Mouse (Mus musculus) thymus, adult 2 months (tissue): Measurements from ENCODE around the gene Cntn5. TPM values are rescaled to one million over a fixed set of nuclear protein-coding genes. Genes with fewer than 3 reads are reported as not detected.

Experiments
- DNase-seq: peaks from one replicate; pipeline ENCODE4 v3.0.0; 2021
- H3K27ac ChIP-seq: fragments of 200-500 bp; 2 replicates; pipeline ENCODE4 v1.5.1; 2012; ENCODE audit warnings: low read length, control low read depth; ENCODE audit not compliant: control insufficient read depth, insufficient read depth
- H3K27me3 ChIP-seq: fragments of 200-500 bp; 2 replicates; pipeline ENCODE4 v1.6.1; 2012; ENCODE audit warnings: mild to moderate bottlenecking, low read length, moderate library complexity, mixed read lengths; ENCODE audit not compliant: control insufficient read depth, insufficient read depth
- H3K36me3 ChIP-seq: fragments of 200-500 bp; 2 replicates; pipeline ENCODE4 v1.6.1; 2012; ENCODE audit warnings: mild to moderate bottlenecking, low read length, moderate library complexity; ENCODE audit not compliant: control insufficient read depth, insufficient read depth
- H3K4me1 ChIP-seq: fragments of 200-500 bp; replicated peaks from 2 replicates; pipeline ENCODE4 v1.6.1; 2012; ENCODE audit warnings: low read length; ENCODE audit not compliant: control insufficient read depth, insufficient read depth
- H3K4me3 ChIP-seq: fragments of 200-500 bp; 2 replicates; pipeline ENCODE4 v1.5.1; 2012; ENCODE audit warnings: mild to moderate bottlenecking, low read length, control low read depth, moderate library complexity; ENCODE audit not compliant: control insufficient read depth, insufficient read depth
- CTCF ChIP-seq: fragments of 200-500 bp; IDR thresholded peaks from 2 replicates; pipeline ENCODE4 v1.5.1; 2012; ENCODE audit warnings: mild to moderate bottlenecking, control low read depth, low read length, moderate library complexity, borderline replicate concordance; ENCODE audit not compliant: control insufficient read depth, poor library complexity, insufficient read depth; ENCODE audit errors: extremely low read depth
- POLR2A ChIP-seq: fragments of 200-500 bp; IDR thresholded peaks from 2 replicates; pipeline ENCODE4 v1.6.1; 2012; ENCODE audit warnings: mild to moderate bottlenecking, low read length, control low read depth, moderate library complexity; ENCODE audit not compliant: control insufficient read depth, poor library complexity, insufficient read depth; ENCODE audit errors: extremely low read depth
- WGBS: fragments of 180-500 bp; shearing (Covaris S2); methylation state at CpG from one replicate; pipeline ENCODE4 v1.1.7; 2018; 5-methylcytosine and 5-hydroxymethylcytosine counted together
- polyA plus RNA-seq: library from polyadenylated mRNA; depleted of rRNA; stranded (reverse); fragments of >200 nt; gene quantifications from 2 replicates; pipeline ENCODE4 v1.2.3, GENCODE M21; 2012

Gene Cntn5
- polyA plus RNA-seq, 1 experiment, result not detected

- Histone ChIP-seq H3K36me3 (no peaks in the 10 kb centered on the region), H3K4me1 (no peaks in the 10 kb centered on the region), H3K27me3 (no peaks in the 10 kb centered on the region), H3K4me3 (no peak overlapping the region), H3K27ac (no peak overlapping the region)
- TF ChIP-seq CTCF (no peak), POLR2A (no peak)
- DNase-seq, result no peak
- WGBS, result 90% methylated on average over 4 of the region's 4 CpGs
Measured at GRCm38 (mm10) chr9:9965370-9965769, 939.2 kb downstream of the Cntn5 start.

GRCm38 (mm10) chr9:9960610-9961172, 943.9 kb downstream of the Cntn5 start:
- H3K27ac ChIP-seq, result no peak overlapping the region
- H3K36me3 ChIP-seq, result no peaks in the 10 kb centered on the region
- DNase-seq, result no peak
- H3K4me3 ChIP-seq, result no peak overlapping the region
- no peaks in the 10 kb centered on the region for H3K4me1 ChIP-seq
- no peaks in the 10 kb centered on the region for H3K27me3 ChIP-seq
- TF ChIP-seq CTCF, result no peak
- TF ChIP-seq POLR2A, result no peak

GRCm38 (mm10) chr9:9949346-9949745, 955.2 kb downstream of the Cntn5 start:
- H3K36me3 ChIP-seq, result no peaks in the 10 kb centered on the region
- TF ChIP-seq POLR2A, result no peak
- no peak for TF ChIP-seq CTCF
- DNase-seq, result no peak
- H3K27me3 ChIP-seq, result no peaks in the 10 kb centered on the region
- no peak overlapping the region for H3K27ac ChIP-seq
- 55% methylated on average over 3 of the region's 3 CpGs for WGBS
- no peak overlapping the region for H3K4me3 ChIP-seq
- H3K4me1 ChIP-seq, result no peaks in the 10 kb centered on the region

GRCm38 (mm10) chr9:9944872-9945271, 959.7 kb downstream of the Cntn5 start:
- Histone ChIP-seq H3K4me1 (no peaks in the 10 kb centered on the region), H3K27me3 (no peaks in the 10 kb centered on the region), H3K4me3 (no peak overlapping the region), H3K27ac (no peak overlapping the region), H3K36me3 (no peaks in the 10 kb centered on the region)
- TF ChIP-seq POLR2A, result no peak
- TF ChIP-seq CTCF, result no peak
- WGBS, result 77% methylated on average over 1 of the region's 1 CpGs
- DNase-seq, result no peak

GRCm38 (mm10) chr9:9937444-9938436, 966.8 kb downstream of the Cntn5 start:
- Histone ChIP-seq H3K27ac (no peak overlapping the region), H3K36me3 (no peaks in the 10 kb centered on the region), H3K27me3 (no peaks in the 10 kb centered on the region), H3K4me3 (no peak overlapping the region), H3K4me1 (no peaks in the 10 kb centered on the region)
- 96% methylated on average over 1 of the region's 1 CpGs for WGBS
- no peak for DNase-seq
- TF ChIP-seq POLR2A (no peak), CTCF (no peak)

- Histone ChIP-seq H3K4me1 (no peaks in the 10 kb centered on the region), H3K27me3 (no peaks in the 10 kb centered on the region), H3K4me3 (no peak overlapping the region), H3K36me3 (no peaks in the 10 kb centered on the region), H3K27ac (no peak overlapping the region)
- no peak for DNase-seq
- no peak for TF ChIP-seq POLR2A
- TF ChIP-seq CTCF, result no peak
- 87% methylated on average over 3 of the region's 3 CpGs for WGBS
Measured at GRCm38 (mm10) chr9:9920580-9920979, 984.0 kb downstream of the Cntn5 start.

GRCm38 (mm10) chr9:9899070-9899469, 1005.5 kb downstream of the Cntn5 start:
- Histone ChIP-seq H3K4me3 (no peak overlapping the region), H3K4me1 (no peaks in the 10 kb centered on the region), H3K36me3 (no peaks in the 10 kb centered on the region), H3K27ac (no peak overlapping the region), H3K27me3 (no peaks in the 10 kb centered on the region)
- 77% methylated on average over 5 of the region's 5 CpGs for WGBS
- TF ChIP-seq POLR2A (no peak), CTCF (no peak)
- no peak for DNase-seq
